Mouse (Mus musculus) frontal cortex, postnatal 10 days (tissue): ENCODE measurements at regions not wholly inside any gene's neighbourhood (a gene's known extent, or its start where the extent isn't known, plus 50 kb on each side); places are given as distances from the start of the nearest gene placed in this dataset.

ENCODE experiments used
- DNase-seq, 2 experiments: peaks; one replicate each; pipeline ENCODE4 v3.0.0; 2022; ENCODE audit warnings: low spot score in 2 of 2, mixed read lengths in 1 of 2

DNA sequence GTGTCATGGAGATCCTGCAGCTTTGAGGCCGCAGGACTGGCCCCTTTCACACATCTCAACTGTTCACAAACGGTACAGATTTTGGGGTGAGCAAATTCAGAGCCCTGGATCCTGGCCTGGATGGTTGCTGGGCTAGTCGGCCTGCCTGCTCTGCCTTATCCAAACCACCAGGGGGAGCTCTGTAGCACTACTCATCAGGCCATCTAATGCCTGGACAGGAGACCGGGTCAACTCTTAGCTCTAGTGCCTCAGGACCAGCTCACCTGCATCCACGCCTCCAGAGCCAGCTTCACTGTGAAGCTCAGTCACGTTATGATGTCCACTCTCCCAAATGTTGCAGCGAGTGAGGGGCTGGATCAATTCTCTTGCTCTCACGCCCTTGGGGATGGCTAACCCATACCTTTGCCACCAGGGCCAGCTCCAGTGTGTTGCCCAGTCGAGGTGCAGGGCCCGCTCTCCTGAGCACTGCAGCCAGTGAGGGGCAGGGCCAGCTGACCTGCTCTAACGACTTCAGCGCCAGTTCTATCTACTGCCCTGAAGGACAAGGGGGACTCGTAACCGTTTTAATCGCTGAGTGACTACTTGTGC is 206.8 kb downstream of the Etnk1 start:
- peak in 1 of 2 experiments; percentile 27 for DNase-seq

DNA sequence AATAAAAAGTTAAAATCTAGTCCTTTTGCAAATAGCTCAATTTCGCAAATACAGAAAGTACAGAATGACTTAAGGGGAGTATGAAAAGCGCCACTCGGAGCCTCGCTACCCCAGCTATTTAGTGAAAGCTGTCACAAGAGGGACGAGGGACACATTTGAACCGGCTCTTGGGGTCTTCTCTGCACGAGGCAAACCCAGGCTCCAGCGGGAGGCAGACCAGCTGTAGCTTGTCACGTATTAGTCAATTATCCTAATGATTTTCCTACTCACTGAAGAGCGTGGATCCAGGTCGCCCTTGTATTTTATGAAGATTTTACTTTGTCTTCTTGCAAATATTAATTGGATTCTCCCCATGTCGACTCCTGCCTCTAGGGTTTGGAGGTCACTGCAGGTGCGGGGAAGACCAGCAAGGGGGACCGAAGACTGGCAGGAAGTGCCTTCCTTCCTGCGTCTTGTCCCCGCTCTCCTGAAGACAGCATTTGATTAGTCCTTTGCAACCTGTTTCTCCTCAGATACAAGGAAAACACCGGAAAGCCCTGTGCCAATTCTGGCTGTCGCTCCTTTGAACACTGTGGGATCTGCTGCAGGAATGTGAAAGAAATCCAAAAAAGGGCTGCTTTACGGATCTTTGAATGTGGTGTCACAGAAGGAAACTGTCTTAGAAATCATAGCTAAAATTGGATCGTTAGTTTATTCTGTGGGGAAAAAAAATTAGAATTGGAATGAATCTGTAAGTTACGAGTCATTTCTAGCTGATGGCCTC is 209.1 kb downstream of the Etnk1 start:
- DNase-seq, result no peak

DNA sequence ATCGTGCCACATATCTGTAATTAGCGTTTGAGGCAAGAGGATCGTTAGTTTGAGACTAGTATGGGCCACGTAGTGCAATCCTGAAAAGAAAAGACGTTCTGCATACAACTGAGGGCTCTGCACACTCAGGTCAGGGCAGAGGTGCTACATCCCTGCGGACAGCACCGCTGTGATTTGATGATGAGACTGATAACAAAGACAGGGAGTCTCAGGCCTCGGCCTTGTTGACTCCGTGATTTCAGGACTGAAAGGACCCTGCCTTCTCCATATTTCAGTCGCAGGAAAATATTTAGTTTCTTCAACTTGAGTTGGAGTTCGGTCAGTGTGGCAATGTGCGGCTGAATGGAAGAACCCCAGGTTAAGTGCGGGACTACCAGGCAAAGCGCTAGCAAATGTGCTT is 210.1 kb downstream of the Etnk1 start:
- DNase-seq, result no peak

DNA sequence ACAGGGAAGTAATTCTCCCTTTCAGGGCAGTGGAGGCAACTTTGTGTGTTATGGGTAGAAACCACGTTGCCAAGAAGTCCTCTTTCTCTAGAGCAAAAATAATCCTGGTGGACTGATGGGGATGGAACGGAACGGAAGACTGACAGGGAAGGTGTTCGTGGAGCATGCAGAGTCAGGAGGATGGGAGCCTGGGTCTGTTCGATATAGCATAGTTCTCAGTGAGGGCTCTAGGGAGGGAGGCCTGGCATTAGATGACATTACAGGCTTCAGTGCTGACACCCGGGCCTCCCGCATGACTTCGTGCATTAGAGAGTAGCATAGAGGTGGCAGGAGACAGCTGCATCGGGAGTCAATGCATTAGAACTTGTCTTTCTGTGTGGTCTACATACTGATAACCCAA is 211.1 kb downstream of the Etnk1 start:
- DNase-seq, result no peak

DNA sequence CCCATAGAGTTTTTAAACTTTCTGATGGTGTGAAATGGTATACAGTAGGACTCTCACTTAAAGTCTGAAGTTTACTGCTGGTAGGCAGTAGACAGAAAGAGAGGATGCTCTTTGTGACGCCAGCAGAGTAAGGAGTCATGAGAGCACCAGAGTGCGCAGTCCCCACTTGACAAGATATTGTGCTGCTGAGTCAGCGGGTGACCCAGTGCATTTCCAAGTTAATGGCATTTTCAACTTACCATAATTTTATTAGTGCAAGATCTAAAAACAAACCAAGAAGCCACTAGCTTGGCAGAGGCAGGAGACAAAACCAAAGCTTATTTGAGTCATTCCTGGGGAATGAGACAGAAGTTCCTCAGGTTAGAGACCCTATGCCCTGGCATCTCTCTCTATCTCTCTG is 213.5 kb downstream of the Etnk1 start:
- no peak for DNase-seq

DNA sequence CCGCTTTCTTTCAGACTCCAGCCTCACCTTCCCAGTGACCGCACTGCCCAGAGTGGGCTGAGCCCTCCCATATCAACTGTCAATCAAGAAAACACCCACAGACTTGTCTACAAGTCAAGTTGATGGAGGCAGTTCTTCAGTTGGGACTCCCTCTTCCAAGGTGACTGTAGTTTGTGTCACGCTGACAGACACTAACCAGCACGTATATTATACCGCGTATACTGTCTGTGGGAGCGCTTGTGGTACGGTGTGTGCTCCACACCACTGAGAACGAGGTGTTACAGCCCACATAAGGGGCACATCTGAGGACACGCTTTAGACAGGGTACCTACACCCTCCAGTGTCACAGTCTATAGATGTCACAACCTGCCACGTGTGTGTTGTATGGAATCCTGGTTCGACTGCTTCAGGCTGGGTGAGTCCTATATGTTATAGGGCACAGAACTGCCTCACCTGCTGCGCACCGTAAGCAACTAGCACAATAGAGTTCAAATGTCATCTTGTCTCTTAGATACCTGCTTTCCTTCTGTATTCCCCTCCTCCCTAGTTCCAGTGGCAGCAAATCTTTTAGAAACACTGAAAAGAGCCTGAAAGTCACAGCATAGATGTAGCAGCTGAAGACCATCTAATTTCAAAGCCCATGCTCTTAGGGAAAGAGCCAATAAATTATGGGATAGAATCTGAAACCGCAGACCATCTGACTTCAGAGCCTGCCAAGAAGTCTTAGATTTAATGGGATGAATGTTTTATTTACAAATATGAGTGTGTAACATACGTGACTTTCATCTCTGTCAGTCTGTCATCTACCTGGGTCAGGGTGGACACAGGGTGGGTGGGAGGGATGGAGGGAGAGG is 219.8 kb downstream of the Etnk1 start:
- no peak for DNase-seq

DNA sequence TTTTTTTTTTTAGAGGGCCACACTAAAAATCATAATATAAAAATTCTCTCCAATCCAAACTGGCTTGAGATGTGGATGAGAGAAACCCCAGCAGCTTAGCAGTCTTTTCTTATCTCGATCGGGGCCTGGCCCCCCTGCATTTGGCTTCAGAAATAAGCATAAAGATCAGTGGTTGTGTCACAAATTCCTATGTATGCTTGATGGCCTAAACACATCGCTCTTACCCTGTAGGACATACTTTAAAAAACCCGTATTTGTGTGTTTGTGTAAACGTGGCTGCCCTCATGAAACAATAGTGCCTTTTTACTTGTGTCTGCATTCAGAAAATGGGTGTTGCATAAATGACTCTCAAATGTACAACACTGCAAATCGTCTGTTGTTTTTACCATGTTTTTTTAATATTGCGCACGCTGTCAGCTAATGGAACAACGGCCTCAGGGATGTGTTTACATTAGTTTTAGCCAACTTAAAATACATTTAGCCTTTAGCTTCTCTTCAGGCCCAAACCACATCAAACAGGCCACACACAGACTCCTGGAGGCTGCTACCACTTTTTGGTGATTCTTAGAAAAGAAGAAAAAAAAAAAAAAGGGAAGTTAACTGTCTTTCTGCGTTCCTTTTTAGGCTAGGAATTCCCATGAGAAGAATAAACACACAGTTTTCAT is 226.7 kb downstream of the Etnk1 start:
- no peak for DNase-seq

DNA sequence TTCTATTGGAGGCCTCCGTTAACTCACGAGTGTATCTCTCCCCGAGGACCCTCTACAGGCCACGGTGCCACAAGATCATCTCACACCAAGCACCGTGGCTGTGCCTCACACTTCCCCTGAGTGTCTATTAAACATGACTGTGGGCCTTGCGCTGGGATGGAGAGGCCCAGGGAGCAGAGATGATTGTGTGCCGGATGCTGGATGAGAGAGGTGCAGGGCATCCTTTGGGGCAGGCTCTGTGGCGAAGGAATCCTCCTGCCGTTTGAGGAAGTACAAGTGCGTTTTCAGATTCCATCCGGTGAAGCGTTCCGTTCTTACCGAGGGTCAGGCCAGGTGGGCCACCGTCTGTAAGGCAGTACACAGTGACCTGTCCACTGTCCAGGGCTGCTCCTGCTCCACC is 227.4 kb downstream of the Etnk1 start:
- DNase-seq, result no peak

DNA sequence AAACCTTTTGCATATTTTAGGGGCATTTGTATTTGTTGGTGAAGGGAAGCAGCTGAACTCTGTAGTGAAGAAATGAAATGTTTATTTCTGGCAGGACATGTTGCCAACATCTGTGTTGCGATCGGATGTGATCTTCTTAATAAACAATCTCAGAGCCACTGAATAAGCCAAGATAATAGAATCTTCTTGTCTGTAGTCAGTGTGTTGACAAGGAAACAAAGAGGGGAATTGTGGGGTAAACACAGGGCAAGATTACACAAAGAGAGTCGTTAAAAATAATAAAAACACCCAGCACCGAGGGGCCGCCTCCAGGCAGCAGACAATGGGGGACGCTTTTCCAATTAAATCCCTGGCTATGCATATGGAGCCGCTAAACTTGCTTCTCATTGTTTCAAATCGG is 234.4 kb downstream of the Etnk1 start:
- no peak for DNase-seq

DNA sequence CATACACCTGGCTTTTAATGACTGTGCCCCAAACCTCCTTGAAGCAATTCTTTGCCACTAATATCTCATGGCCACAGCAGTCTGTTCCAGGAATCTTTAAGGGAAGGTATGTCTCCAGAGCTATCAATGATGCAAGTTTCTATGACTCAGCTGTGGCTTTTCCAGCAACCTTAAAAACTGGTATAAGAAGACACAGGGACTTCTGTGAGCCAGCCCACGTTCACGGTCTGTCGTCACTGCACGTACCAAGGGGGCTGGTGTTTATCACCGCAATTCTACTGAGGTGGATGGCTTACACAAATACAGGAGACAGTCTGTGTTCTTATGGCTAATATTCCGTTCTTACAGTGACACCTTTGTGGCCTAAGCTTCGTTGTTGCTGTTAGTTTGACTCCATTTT is 234.9 kb downstream of the Etnk1 start:
- no peak for DNase-seq

DNA sequence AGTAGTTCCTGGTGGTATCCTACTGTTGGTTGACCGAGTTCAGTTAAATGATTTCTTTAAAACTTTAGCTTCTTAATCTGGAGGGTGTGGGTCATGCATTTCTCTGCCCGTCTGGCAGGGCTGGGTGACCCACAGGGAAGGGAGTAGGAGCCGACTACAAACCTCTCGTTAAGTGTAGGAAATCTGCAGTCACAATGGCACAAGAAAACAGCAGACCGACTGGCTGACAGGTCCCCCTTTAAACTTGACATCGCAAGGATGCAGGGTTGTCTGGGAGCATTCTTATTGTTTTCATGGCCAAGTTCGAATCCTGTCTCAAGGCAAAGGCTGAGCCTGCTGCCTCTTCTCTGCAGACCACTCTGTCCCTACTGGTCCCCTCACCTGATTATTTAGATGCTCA is 235.7 kb downstream of the Etnk1 start:
- no peak for DNase-seq

DNA sequence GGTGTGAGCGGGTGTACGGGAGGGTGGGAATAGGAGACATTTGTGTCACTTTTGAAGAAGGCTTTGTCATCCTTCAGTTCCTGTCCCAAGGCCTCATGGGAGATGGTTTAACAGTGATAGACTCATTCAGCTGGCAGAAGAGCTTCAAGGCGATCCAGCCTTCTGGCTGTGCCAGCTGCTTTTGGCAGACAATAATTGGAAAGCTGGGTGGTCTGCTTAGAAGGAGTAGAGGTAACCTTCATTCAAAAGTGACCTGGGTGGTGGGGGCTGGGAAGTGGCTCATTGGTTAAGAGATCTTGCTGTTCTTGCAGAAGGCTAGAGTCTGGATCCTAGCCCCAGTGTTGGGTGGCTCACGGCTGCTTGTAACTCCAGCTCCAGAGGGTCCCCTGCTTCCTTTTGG is 237.5 kb downstream of the Etnk1 start:
- no peak for DNase-seq

DNA sequence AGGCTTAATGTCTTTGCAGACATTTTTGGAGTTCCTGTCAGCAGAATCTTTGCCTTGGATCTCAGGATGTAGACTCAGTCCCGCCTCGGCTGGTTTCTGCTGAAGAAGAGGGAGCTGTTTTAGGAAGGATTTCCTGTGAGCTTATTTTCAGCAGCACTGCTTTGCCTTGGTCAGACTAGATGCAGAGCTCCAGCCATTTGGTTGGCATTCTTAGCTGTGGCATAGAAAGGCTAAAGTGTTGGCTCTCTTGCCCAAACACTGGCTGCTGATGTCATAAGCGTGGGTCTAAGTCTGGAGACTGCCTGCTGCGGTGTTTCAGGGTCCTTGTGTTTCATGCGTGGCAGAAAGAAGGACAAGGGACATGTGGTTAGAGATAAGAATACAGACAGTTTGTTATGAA is 245.0 kb downstream of the Etnk1 start:
- DNase-seq, result no peak

DNA sequence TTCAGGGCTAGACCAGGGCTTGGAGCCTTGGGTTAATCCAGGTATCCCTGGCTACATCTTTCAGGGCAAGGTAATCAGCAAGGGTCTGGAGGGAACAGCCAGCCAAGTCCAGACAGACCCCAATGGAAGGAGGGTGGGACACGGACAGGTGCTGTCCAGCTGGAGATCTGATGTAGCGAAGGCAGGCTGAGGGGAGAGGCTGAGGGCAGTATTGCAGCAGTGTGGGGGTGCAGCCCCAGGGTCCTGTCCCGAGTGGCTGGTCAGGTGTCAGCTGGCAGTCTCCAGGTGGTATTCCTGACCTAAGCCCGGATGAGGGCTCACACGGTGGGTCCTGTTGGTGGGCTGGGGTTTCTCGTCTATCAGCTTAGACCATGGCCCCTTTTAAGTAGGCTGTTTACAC is 245.7 kb downstream of the Etnk1 start:
- no peak for DNase-seq

DNA sequence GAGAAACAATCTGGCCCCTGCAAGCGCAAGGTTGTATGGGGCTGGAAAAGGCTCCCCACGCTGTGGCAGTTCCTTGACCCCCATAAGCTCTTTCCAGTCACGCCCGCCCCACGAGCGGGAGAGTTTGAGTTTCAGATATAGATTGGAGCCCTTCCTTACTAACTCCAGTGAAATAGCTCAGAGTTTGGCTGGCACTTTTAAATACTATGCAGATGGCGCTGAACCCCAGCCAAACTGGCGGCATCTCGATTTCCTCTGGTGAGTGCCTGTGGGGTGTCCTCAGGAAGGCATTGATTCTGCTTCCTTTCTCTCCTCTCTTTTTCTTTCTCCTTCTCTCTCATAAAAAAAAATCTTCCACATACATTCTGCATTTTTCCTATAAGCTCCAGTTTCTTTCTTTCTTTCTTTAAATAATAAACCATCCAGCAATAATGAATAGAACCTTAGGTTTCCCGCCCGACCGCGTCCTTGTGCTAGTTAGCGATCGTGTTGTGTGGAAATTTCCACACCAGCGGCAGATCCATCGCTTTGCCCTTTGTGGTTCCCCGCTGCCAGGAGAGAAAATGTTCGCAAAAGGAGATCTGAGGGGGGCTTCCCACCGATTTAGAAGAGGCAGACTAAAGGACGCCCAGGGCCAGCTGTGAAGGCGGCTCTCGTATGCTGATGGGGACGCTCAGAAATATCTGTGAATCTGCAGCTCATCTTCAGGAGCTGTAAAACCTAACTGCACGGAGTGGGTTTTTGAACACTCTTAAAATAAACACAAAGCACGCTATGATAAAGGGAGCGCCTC is 247.8 kb downstream of the Etnk1 start:
- peak; percentile 42 to 52 for DNase-seq

DNA sequence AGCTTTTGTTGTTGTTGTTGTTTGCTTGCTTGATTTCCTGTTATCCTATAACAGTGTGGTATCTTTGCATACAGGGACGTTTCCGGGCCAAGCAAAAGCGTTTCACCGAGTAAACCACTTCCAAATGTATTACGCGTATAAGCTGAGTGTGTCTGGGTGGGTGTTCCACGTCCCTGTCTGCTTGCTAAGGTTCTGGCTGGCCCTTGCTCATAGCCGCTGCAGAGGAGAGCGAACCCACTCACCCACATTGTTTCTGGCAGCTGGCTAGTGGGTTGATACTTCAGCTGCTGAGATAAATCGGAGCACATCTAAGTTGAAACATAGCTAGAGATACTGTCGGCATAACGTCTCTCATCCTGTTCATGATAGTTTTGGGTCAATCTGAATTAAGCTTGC is 248.4 kb downstream of the Etnk1 start:
- DNase-seq, result no peak

DNA sequence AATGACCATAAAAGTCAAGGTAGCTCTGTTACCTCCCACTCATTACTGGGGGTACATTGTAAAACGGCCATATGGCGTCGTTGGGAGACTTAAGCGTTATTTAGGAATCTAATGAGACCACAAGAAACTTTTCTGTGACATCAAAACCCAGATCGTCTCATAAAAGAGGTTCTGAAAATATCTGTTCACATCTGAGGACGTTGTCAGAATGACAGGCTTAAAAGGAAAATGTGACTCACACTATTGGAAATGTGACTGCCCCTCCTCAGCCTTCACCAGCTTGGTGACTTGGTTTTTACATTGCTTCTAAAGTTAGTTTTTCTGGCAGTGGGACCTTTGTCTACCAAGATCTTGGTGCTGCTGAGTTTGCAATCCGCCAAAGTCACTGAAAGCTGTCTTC is 252.9 kb downstream of the Etnk1 start:
- no peak for DNase-seq

DNA sequence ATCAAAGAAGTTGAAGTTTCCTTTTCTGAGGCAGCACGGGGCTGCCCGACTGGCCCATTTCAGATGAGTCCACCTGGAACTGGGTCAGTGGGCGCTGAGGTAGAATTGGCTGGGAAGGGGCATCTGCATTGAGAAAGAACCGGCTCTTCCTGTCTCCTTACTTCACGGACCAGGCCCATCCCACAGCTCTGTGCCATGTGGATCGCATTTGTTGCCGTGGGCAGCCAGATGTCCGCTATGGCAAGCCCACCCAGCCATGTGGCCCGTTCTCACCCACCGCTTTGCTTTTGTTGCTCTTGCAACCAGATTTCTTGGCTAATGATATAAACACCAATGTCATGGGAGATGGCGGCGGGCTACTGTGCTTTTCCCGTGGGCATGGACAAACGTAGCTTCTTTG is 256.0 kb downstream of the Etnk1 start:
- DNase-seq, result no peak

DNA sequence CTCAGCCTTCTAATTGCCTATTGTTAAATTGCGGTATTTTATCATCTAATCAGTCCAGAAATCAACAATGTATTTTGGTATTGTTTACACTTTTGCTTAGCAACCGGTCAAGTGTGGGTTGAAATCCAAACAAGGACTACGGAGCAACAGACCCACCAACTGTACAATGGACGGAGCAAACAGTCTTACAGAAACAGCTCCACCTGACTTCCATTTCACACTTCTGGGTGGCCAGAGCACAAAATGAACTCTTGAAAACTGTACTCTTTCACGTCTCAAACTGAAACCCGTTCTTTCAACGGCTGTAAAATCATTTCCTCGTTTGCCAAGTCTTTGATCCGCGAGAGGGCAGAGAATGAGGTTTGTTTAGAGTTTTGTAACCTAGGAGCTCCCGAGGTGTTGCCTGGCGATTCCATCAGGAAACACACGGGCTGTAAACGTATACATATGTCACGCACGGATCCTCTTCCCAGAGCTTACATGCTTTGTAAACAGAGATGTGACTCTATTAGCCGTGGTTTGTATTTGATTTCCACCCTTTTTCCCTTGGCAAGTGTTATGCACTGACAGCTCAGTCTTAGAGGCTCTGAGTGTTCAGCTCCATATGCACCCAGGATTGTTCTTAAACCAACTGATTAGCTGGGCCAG is 258.3 kb downstream of the Etnk1 start:
- DNase-seq, result no peak

DNA sequence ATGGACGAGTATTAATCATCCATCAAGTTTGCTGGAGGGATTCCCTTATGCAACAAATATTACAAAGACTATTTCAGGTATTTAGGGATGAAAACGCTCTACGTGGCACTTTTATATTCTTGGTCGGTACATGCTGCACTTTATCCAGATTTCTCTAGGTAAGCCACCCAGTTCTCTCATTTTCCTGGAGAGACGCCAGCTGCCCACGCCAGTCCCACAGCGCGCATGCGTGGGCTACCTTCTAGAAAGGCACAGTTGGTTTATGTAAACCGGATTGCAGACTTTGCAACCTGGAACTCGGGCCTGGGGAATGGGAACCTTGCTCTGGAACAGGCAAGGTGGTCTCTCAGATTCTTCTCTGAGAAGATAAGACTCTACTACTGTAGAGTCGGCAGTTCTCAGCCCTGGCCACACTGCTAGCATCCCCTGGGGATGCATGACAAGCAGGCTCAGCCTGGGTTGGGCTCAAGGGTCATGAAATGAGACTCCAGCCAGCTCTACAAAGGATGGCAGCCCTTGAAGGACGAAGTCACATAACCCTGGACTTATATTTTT is 265.0 kb downstream of the Etnk1 start:
- DNase-seq, result no peak
